Mouse (Mus musculus) small intestine, adult 10 weeks (tissue): ENCODE measurements around the gene Actr8. TPM values are rescaled to one million over a fixed set of nuclear protein-coding genes. Genes with fewer than 3 reads are reported as not detected.

Experiments used
- polyA plus RNA-seq: library from polyadenylated mRNA; stranded (reverse); fragments of 350-450 nt; fragmentation: Illumina TruSeq; extraction: RNeasy Lipid Tissue Mini Kit (QIAGEN cat#74804); gene quantifications from one replicate; pipeline ENCODE4 v1.2.3, GENCODE M21; 2014; ENCODE audit warnings: low replicate concordance

The Actr8 gene
- 8.6 TPM for polyA plus RNA-seq

DNA sequence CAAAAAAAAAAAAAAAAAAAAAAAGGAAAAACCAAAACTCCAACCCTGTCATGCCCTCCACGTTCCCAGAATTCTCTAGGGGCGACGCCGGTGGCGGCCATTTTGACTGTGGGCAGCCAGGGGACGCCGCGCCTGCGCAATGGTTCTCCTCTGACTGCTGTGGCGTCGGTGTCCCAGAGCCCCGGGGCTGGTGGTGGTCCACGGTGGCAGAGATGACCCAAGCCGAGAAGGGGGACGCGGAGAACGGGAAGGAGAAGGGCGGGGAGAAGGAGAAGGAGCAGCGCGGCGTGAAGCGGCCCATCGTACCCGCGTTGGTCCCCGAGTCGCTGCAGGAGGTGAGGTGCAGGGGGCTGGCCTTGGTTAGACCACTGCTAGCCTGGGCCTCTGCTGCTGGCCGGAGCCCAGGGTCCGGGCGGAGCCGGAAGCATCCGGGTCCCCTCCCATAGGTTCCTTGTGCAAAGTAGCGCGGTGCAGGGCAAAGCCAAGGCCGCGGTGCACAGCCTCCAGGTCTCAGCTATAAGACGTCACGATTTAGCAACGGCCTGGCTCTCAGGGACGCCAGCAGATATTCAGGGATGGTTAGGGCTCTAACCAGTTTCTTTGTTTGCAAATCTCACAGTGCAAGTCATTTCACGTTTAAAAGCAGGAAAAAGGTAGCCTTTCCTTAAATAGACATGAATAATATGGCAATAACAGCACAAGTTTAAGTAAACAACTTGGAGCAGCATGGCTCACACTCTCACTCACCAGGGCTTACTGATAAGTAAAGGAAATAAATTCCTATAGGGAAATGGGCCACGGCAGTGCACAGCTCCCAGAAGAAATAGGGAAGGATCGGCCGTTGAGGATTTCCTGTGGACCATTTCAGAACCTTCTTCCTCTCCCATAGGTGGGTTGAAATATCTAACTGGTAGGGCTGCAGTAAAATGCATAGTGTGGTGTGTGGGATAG lies at the start of gene Actr8:
Gene Actr8 (plus strand): TSS at position 84 of the 951 bp plus-strand sequence.

GRCm38 (mm10) chr14:29968075-29968821 lies 9.9 kb upstream of the Actr8 start, which contains the start of gene Selenok:
Gene Selenok (plus strand): TSS chr14:29968308.

DNA sequence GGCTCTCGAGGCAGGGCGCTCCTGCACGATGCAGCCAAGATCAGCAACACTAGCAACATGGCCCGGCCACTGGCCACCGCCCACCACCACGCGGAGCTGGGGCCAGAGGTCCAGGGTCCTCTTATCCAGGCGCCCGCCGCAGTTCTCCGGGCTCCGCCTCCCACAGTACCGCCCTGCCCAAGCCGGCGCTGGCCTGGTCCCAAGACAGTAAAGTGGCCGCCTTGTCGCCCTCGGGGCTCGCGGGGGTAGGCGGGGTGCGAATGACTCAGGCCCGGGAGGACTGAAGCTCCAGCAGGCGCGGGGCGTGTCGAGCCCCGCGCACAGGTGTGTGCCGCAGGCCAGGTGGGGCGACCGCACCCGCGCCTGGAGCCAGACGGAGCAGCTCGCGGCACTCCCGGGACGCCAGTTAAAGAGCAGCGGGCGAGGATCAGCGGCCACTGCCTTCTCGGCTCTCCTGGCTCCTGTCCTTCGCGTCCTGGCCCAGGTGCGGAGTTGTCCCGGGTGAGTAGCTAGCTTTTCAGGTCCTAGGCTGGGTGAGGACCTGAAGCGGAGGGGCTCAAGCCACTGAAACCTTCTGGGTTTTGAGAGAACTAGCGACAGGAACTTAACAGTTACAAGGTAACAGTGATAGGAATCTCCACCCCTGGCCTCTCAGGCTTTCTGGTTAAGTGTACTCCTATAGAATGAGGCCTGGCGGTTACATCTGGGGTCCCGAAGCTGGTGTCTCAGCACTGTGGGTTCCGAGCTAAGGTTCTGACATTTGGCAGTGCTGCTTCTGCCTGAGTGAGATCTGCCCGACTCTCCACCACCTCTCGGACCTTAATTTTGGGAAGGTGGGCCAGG lies 30.8 kb downstream of the Actr8 start, which contains the start of the genes Il17rb and Chdh:
Gene Il17rb (minus strand): TSS at position 164 of the 843 bp plus-strand sequence.
Gene Chdh (plus strand): TSS at position 291 of the 843 bp plus-strand sequence.

Other genes starting within 250 kb of the Actr8 start
- 73.2 TPM for gene Selenok, start 10.0 kb upstream of the Actr8 start, polyA plus RNA-seq
- gene Il17rb, start 30.6 kb downstream of the Actr8 start, polyA plus RNA-seq = 1.5 TPM
- gene Chdh, start 30.7 kb downstream of the Actr8 start, polyA plus RNA-seq = 64.8 TPM